Mouse (Mus musculus) liver, embryonic 15.5 days (tissue): Measurements from ENCODE around the gene Cenpx. TPM values are rescaled to one million over a fixed set of nuclear protein-coding genes. Genes with fewer than 3 reads are reported as not detected.

Experiments used
- ATAC-seq: fragments of 200-750 bp; cut with Nextera tagmentation; 2 replicates; pipeline ENCODE4 v1.8.0; 2017; ENCODE audit warnings: moderate number of reproducible peaks, mild to moderate bottlenecking, moderate library complexity; ENCODE audit not compliant: insufficient read depth
- H3K27ac ChIP-seq: fragments of 300-500 bp; sonication (generic); replicated peaks from 2 replicates; pipeline ENCODE4 v1.5.1; 2015; ENCODE audit warnings: mild to moderate bottlenecking, inconsistent platforms
- H3K27me3 ChIP-seq: fragments of 300-500 bp; sonication (generic); 2 replicates; pipeline ENCODE4 v1.6.1; 2015; ENCODE audit warnings: mild to moderate bottlenecking, inconsistent platforms
- H3K36me3 ChIP-seq: fragments of 300-500 bp; sonication (generic); replicated peaks from 2 replicates; pipeline ENCODE4 v1.6.1; 2015; ENCODE audit warnings: moderate library complexity, mild to moderate bottlenecking, inconsistent platforms
- H3K4me1 ChIP-seq: fragments of 300-500 bp; sonication (generic); replicated peaks from 2 replicates; pipeline ENCODE4 v1.6.1; 2015; ENCODE audit warnings: inconsistent platforms
- H3K4me2 ChIP-seq: fragments of 300-500 bp; sonication (generic); 2 replicates; pipeline ENCODE4 v1.6.1; 2015; ENCODE audit warnings: moderate library complexity, mild to moderate bottlenecking, inconsistent platforms
- H3K4me3 ChIP-seq: fragments of 300-500 bp; sonication (generic); replicated peaks from 2 replicates; pipeline ENCODE4 v1.5.1; 2015; ENCODE audit warnings: mild to moderate bottlenecking, inconsistent platforms
- H3K9ac ChIP-seq: fragments of 300-500 bp; sonication (generic); 2 replicates; pipeline ENCODE4 v1.6.1; 2015; ENCODE audit warnings: moderate library complexity, mild to moderate bottlenecking, inconsistent platforms
- H3K9me3 ChIP-seq: fragments of 300-500 bp; sonication (generic); replicated peaks from 2 replicates; pipeline ENCODE4 v1.6.1; 2016; ENCODE audit warnings: inconsistent platforms
- WGBS: fragments of 180-500 bp; shearing (Covaris S2); methylation state at CpG from one replicate; pipeline ENCODE4 v1.1.7; 2015; ENCODE audit warnings: mixed read lengths; ENCODE audit not compliant: insufficient replicate concordance; 5-methylcytosine and 5-hydroxymethylcytosine counted together
- polyA plus RNA-seq: library from polyadenylated mRNA; unstranded; fragments of >200 nt; fragmentation: Nextera tagmentation; extraction: Ambion mirVana; gene quantifications from 2 replicates; pipeline ENCODE4 v1.2.1, GENCODE M21; 2015

The Cenpx gene
- polyA plus RNA-seq, 1 experiment from 2014 or later: 88.4 TPM

GRCm38 (mm10) chr11:120695184-120695583 is 18.4 kb downstream of the Cenpx start:
- H3K4me3 ChIP-seq: no peak overlapping the region
- WGBS: 58% methylated on average over 4 of the region's 4 CpGs
- ATAC-seq: no peak
- no peaks in the 10 kb centered on the region; the same call in 1 of the 2 replicates for H3K4me1 ChIP-seq
- no peak overlapping the region for H3K9ac ChIP-seq
- H3K9me3 ChIP-seq: no peaks in the 10 kb centered on the region
- no peak overlapping the region for H3K4me2 ChIP-seq
- no peaks in the 10 kb centered on the region for H3K27me3 ChIP-seq
- H3K36me3 ChIP-seq: peaks cover 25% of the 10 kb centered on the region
- H3K27ac ChIP-seq: no peak overlapping the region

- no peak for ATAC-seq
- Histone ChIP-seq H3K4me2 (no peak overlapping the region), H3K9me3 (no peaks in the 10 kb centered on the region), H3K4me3 (no peak overlapping the region), H3K27ac (no peak overlapping the region), H3K27me3 (no peaks in the 10 kb centered on the region), H3K4me1 (no peaks in the 10 kb centered on the region; the same call in 1 of the 2 replicates), H3K9ac (no peak overlapping the region), H3K36me3 (peaks cover 37% of the 10 kb centered on the region)
- 66% methylated on average over 3 of the region's 3 CpGs for WGBS
These were observed 20.1 kb downstream of the Cenpx start for GRCm38 (mm10) chr11:120693461-120693860.

GRCm38 (mm10) chr11:120692471-120693011 is 21.0 kb downstream of the Cenpx start:
- WGBS: 87% methylated on average over 4 of the region's 4 CpGs
- H3K4me2 ChIP-seq: no peak overlapping the region
- no peaks in the 10 kb centered on the region; the same call in 1 of the 2 replicates for H3K4me1 ChIP-seq
- no peak for ATAC-seq
- H3K36me3 ChIP-seq: peaks cover 41% of the 10 kb centered on the region
- no peak overlapping the region for H3K27ac ChIP-seq
- H3K9me3 ChIP-seq: no peaks in the 10 kb centered on the region
- H3K9ac ChIP-seq: no peak overlapping the region
- no peak overlapping the region for H3K4me3 ChIP-seq
- H3K27me3 ChIP-seq: no peaks in the 10 kb centered on the region

- H3K4me3 ChIP-seq: no peak overlapping the region
- no peak overlapping the region for H3K27ac ChIP-seq
- no peak for ATAC-seq
- no peaks in the 10 kb centered on the region for H3K9me3 ChIP-seq
- peaks cover 4% of the 10 kb centered on the region; the same call in 1 of the 2 replicates for H3K4me1 ChIP-seq
- peaks cover 38% of the 10 kb centered on the region for H3K36me3 ChIP-seq
- no peaks in the 10 kb centered on the region for H3K27me3 ChIP-seq
- WGBS: 41% methylated on average over 3 of the region's 3 CpGs
- no peak overlapping the region for H3K9ac ChIP-seq
- no peak overlapping the region for H3K4me2 ChIP-seq
These were observed 24.2 kb downstream of the Cenpx start for GRCm38 (mm10) chr11:120689365-120689764.

- Histone ChIP-seq H3K27ac (no peak overlapping the region), H3K4me2 (no peak overlapping the region), H3K9me3 (no peaks in the 10 kb centered on the region), H3K27me3 (no peaks in the 10 kb centered on the region), H3K4me1 (0 out of 2 replicates have a peak, but pooled peaks cover 4% of the 10 kb centered on the region), H3K9ac (no peak overlapping the region), H3K4me3 (no peak overlapping the region), H3K36me3 (peaks cover 35% of the 10 kb centered on the region)
- ATAC-seq: no peak
- 79% methylated on average over 20 of the region's 20 CpGs for WGBS
These were observed 26.8 kb downstream of the Cenpx start for GRCm38 (mm10) chr11:120686650-120687272.

GRCm38 (mm10) chr11:120684660-120685059 is 28.9 kb downstream of the Cenpx start:
- Histone ChIP-seq H3K9me3 (no peaks in the 10 kb centered on the region), H3K9ac (no peak overlapping the region), H3K36me3 (peaks cover 42% of the 10 kb centered on the region), H3K4me2 (no peak overlapping the region), H3K27me3 (no peaks in the 10 kb centered on the region), H3K27ac (no peak overlapping the region), H3K4me3 (no peak overlapping the region), H3K4me1 (0 out of 2 replicates have a peak, but pooled peaks cover 4% of the 10 kb centered on the region)
- no peak for ATAC-seq
- 61% methylated on average over 2 of the region's 2 CpGs for WGBS

GRCm38 (mm10) chr11:120684086-120684485 is 29.5 kb downstream of the Cenpx start:
- H3K36me3 ChIP-seq: peaks cover 42% of the 10 kb centered on the region

GRCm38 (mm10) chr11:120683536-120683935 is 30.0 kb downstream of the Cenpx start:
- Histone ChIP-seq H3K4me2 (no peak overlapping the region), H3K9ac (no peak overlapping the region), H3K27ac (no peak overlapping the region), H3K4me1 (0 out of 2 replicates have a peak, but pooled peaks cover 4% of the 10 kb centered on the region), H3K36me3 (peaks cover 41% of the 10 kb centered on the region), H3K9me3 (no peaks in the 10 kb centered on the region), H3K27me3 (no peaks in the 10 kb centered on the region), H3K4me3 (no peak overlapping the region)
- WGBS: 64% methylated on average over 3 of the region's 3 CpGs
- no peak for ATAC-seq

More at GRCm38 (mm10) chr11:120684086-120684485, 29.5 kb downstream of the Cenpx start:
- 70% methylated on average over 2 of the region's 2 CpGs for WGBS
- ATAC-seq: no peak
- Histone ChIP-seq H3K27ac (no peak overlapping the region), H3K4me2 (no peak overlapping the region), H3K4me1 (0 out of 2 replicates have a peak, but pooled peaks cover 4% of the 10 kb centered on the region), H3K9ac (no peak overlapping the region), H3K4me3 (no peak overlapping the region), H3K9me3 (no peaks in the 10 kb centered on the region), H3K27me3 (no peaks in the 10 kb centered on the region)

- H3K4me2 ChIP-seq: no peak overlapping the region
- no peak overlapping the region for H3K9ac ChIP-seq
- no peak overlapping the region for H3K4me3 ChIP-seq
- WGBS: 82% methylated on average over 5 of the region's 5 CpGs
- no peak overlapping the region for H3K27ac ChIP-seq
- H3K36me3 ChIP-seq: peaks cover 46% of the 10 kb centered on the region
- H3K27me3 ChIP-seq: no peaks in the 10 kb centered on the region
- H3K4me1 ChIP-seq: 0 out of 2 replicates have a peak, but pooled peaks cover 4% of the 10 kb centered on the region
- H3K9me3 ChIP-seq: no peaks in the 10 kb centered on the region
- ATAC-seq: no peak
These were observed 30.9 kb downstream of the Cenpx start for GRCm38 (mm10) chr11:120682683-120683082.

- no peak overlapping the region for H3K27ac ChIP-seq
- H3K9ac ChIP-seq: no peak overlapping the region
- no peak overlapping the region for H3K4me3 ChIP-seq
- no peaks in the 10 kb centered on the region for H3K27me3 ChIP-seq
- 66% methylated on average over 3 of the region's 3 CpGs for WGBS
- ATAC-seq: no peak
- H3K4me1 ChIP-seq: peaks cover 19% of the 10 kb centered on the region
- no peak overlapping the region for H3K4me2 ChIP-seq
- H3K9me3 ChIP-seq: no peaks in the 10 kb centered on the region
- peaks cover 43% of the 10 kb centered on the region for H3K36me3 ChIP-seq
These were observed 33.6 kb downstream of the Cenpx start for GRCm38 (mm10) chr11:120679909-120680308.

GRCm38 (mm10) chr11:120676951-120677350 is 36.6 kb downstream of the Cenpx start:
- H3K9ac ChIP-seq: no peak overlapping the region
- H3K36me3 ChIP-seq: peaks cover 43% of the 10 kb centered on the region
- H3K27me3 ChIP-seq: no peaks in the 10 kb centered on the region
- 75% methylated on average over 4 of the region's 4 CpGs for WGBS
- peaks cover 42% of the 10 kb centered on the region for H3K4me1 ChIP-seq
- H3K27ac ChIP-seq: no peak overlapping the region; the same call in 1 of the 2 replicates
- ATAC-seq: no peak
- no peaks in the 10 kb centered on the region for H3K9me3 ChIP-seq
- H3K4me2 ChIP-seq: no peak overlapping the region
- H3K4me3 ChIP-seq: no peak overlapping the region
